Mouse (Mus musculus) brain, embryonic 14.5 days (tissue): Measurements from ENCODE around the gene Srsf7.

Source experiments
- CTCF ChIP-seq: fragments of 200-500 bp; IDR thresholded peaks from 2 replicates; pipeline ENCODE4 v1.5.1; 2012; ENCODE audit warnings: inconsistent platforms, mild to moderate bottlenecking, moderate library complexity, borderline replicate concordance; ENCODE audit not compliant: insufficient read depth, insufficient read length; ENCODE audit errors: extremely low read depth
- POLR2A ChIP-seq: fragments of 200-500 bp; IDR thresholded peaks from 2 replicates; pipeline ENCODE4 v1.6.1; 2012; ENCODE audit warnings: mild to moderate bottlenecking, inconsistent platforms, borderline replicate concordance; ENCODE audit not compliant: poor library complexity, insufficient read depth, insufficient read length, severe bottlenecking; ENCODE audit errors: extremely low read depth

- TF ChIP-seq POLR2A = no peak
- no peak for TF ChIP-seq CTCF
Measured at GRCm38 (mm10) chr17:80172761-80173160, 34.3 kb downstream of the Srsf7 start.
